Mouse (Mus musculus) midbrain, postnatal 0 days (tissue): ENCODE results near the gene Sept9. TPM values are rescaled to one million over a fixed set of nuclear protein-coding genes. Genes with fewer than 3 reads are reported as not detected.

Experiments
- ATAC-seq: fragments of 200-750 bp; cut with Nextera tagmentation; 2 replicates; pipeline ENCODE4 v1.8.0; 2017; ENCODE audit warnings: moderate number of reproducible peaks, mild to moderate bottlenecking, moderate TSS enrichment, moderate library complexity; ENCODE audit not compliant: low FRiP score
- DNase-seq: peaks from one replicate; pipeline ENCODE4 v3.0.0-alpha.2; 2015; ENCODE audit warnings: low spot score
- H3K27ac ChIP-seq: fragments of 300-500 bp; sonication (generic); 2 replicates; pipeline ENCODE4 v1.5.1; 2014; ENCODE audit warnings: low read depth, mild to moderate bottlenecking, low read length, mixed read lengths
- H3K27me3 ChIP-seq: fragments of 300-500 bp; sonication (generic); 2 replicates; pipeline ENCODE4 v1.6.1; 2014; ENCODE audit warnings: low read length, control low read depth, mixed read lengths; ENCODE audit not compliant: insufficient read depth
- H3K36me3 ChIP-seq: fragments of 300-500 bp; sonication (generic); 2 replicates; pipeline ENCODE4 v1.6.1; 2014; ENCODE audit warnings: low read length, control low read depth, mixed read lengths; ENCODE audit not compliant: insufficient read depth
- H3K4me1 ChIP-seq: fragments of 300-500 bp; sonication (generic); 2 replicates; pipeline ENCODE4 v1.6.1; 2014; ENCODE audit warnings: mild to moderate bottlenecking, control low read depth, antibody characterized with exemption, low read length, mixed read lengths; ENCODE audit not compliant: insufficient read depth
- H3K4me2 ChIP-seq: fragments of 300-500 bp; sonication (generic); 2 replicates; pipeline ENCODE4 v1.6.1; 2014; ENCODE audit warnings: low read depth, mild to moderate bottlenecking, low read length, mixed read lengths; ENCODE audit not compliant: poor library complexity, severe bottlenecking
- H3K4me3 ChIP-seq: fragments of 300-500 bp; sonication (generic); 2 replicates; pipeline ENCODE4 v1.5.1; 2014; ENCODE audit warnings: low read depth, mild to moderate bottlenecking, low read length, moderate library complexity
- H3K9ac ChIP-seq: fragments of 300-500 bp; sonication (generic); replicated peaks from 2 replicates; pipeline ENCODE4 v1.6.1; 2014; ENCODE audit warnings: mild to moderate bottlenecking, low read length, moderate library complexity, mixed read lengths; ENCODE audit not compliant: poor library complexity, severe bottlenecking
- H3K9me3 ChIP-seq: fragments of 300-500 bp; sonication (generic); 2 replicates; pipeline ENCODE4 v1.6.1; 2016; ENCODE audit warnings: low read length, control low read depth
- CTCF ChIP-seq: IDR thresholded peaks from 2 replicates; pipeline ENCODE4 v1.5.1; 2016; ENCODE audit warnings: antibody characterized with exemption, mild to moderate bottlenecking
- WGBS: fragments of 180-500 bp; shearing (Covaris S2); extraction: QIAGEN DNeasy Blood & Tissue Kit; methylation state at CpG from one replicate; pipeline ENCODE4 v1.1.7; 2014; 5-methylcytosine and 5-hydroxymethylcytosine counted together
- polyA plus RNA-seq: library from polyadenylated mRNA; unstranded; fragments of >200 nt; fragmentation: Nextera tagmentation; extraction: Ambion mirVana; gene quantifications from 2 replicates; pipeline ENCODE4 v1.2.1, GENCODE M21; 2015
- total RNA-seq: library from RNA; depleted of rRNA; stranded (reverse); fragments of >200 nt; gene quantifications from 2 replicates; pipeline ENCODE4 v1.2.3, GENCODE M21; 2014

The Sept9 gene
- total and polyA plus RNA-seq, 2 experiments from 2014 or later, result 95.3 to 105 TPM

- no peak for DNase-seq
- 64% methylated on average over 9 of the region's 9 CpGs for WGBS
- Histone ChIP-seq H3K4me3 (no peak overlapping the region), H3K36me3 (no peaks in the 10 kb centered on the region), H3K9ac (no peak overlapping the region), H3K4me1 (0 out of 2 replicates have a peak, but pooled peaks cover 4% of the 10 kb centered on the region), H3K27me3 (0 out of 2 replicates have a peak, but pooled peaks cover 10% of the 10 kb centered on the region), H3K27ac (no peak overlapping the region), H3K9me3 (no peaks in the 10 kb centered on the region), H3K4me2 (no peak overlapping the region)
- TF ChIP-seq CTCF, result no peak
- no peak for ATAC-seq
Observed at GRCm38 (mm10) chr11:117263096-117263808, 63.8 kb downstream of the Sept9 start.

- 63% methylated on average over 13 of the region's 13 CpGs for WGBS
- no peak for DNase-seq
- Histone ChIP-seq H3K9ac (no peak overlapping the region), H3K27ac (no peak overlapping the region), H3K4me3 (no peak overlapping the region), H3K4me1 (0 out of 2 replicates have a peak, but pooled peaks cover 4% of the 10 kb centered on the region), H3K4me2 (no peak overlapping the region), H3K36me3 (no peaks in the 10 kb centered on the region), H3K27me3 (0 out of 2 replicates have a peak, but pooled peaks cover 11% of the 10 kb centered on the region), H3K9me3 (no peaks in the 10 kb centered on the region)
- TF ChIP-seq CTCF, result no peak
- no peak for ATAC-seq
Observed at GRCm38 (mm10) chr11:117264162-117265021, 64.9 kb downstream of the Sept9 start.

GRCm38 (mm10) chr11:117265270-117265980 lies 66.0 kb downstream of the Sept9 start:
- no peaks in the 10 kb centered on the region for H3K36me3 ChIP-seq
- peak overlapping the region; percentile 76 for H3K4me2 ChIP-seq
- no peaks in the 10 kb centered on the region for H3K9me3 ChIP-seq
- TF ChIP-seq CTCF, result peak; percentile 40
- WGBS, result 8% methylated on average over 18 of the region's 18 CpGs
- no peak for DNase-seq
- H3K4me1 ChIP-seq, result 0 out of 2 replicates have a peak, but pooled peaks cover 4% of the 10 kb centered on the region
- H3K4me3 ChIP-seq, result peak overlapping the region; percentile 47
- 0 out of 2 replicates have a peak, but pooled peaks have one; percentile 9 for ATAC-seq
- no peak overlapping the region; the same call in 1 of the 2 replicates for H3K9ac ChIP-seq
- H3K27me3 ChIP-seq, result 0 out of 2 replicates have a peak, but pooled peaks cover 11% of the 10 kb centered on the region
- no peak overlapping the region for H3K27ac ChIP-seq

GRCm38 (mm10) chr11:117265981-117266905 lies 66.8 kb downstream of the Sept9 start:
- under 1% methylated on average over 38 of the region's 69 CpGs for WGBS
- 0 out of 2 replicates have a peak, but pooled peaks cover 11% of the 10 kb centered on the region for H3K27me3 ChIP-seq
- TF ChIP-seq CTCF, result no peak
- no peak overlapping the region for H3K27ac ChIP-seq
- DNase-seq (peak; percentile 51), ATAC-seq (peak; percentile 57; the same call in 1 of the 2 replicates)
- H3K9ac ChIP-seq, result peak overlapping the region; percentile 59
- H3K4me1 ChIP-seq, result 0 out of 2 replicates have a peak, but pooled peaks cover 4% of the 10 kb centered on the region
- peak overlapping the region; percentile 47 for H3K4me3 ChIP-seq
- H3K4me2 ChIP-seq, result peak overlapping the region; percentile 76
- no peaks in the 10 kb centered on the region for H3K36me3 ChIP-seq
- H3K9me3 ChIP-seq, result no peaks in the 10 kb centered on the region
